Mouse (Mus musculus) heart, embryonic 10.5 days (tissue): ENCODE data around the gene Tbc1d5. TPM values are rescaled to one million over a fixed set of nuclear protein-coding genes. Genes with fewer than 3 reads are reported as not detected.

ENCODE experiments used
- DNase-seq: peaks from one replicate; pipeline ENCODE4 v3.0.0-alpha.2; 2017; ENCODE audit warnings: low spot score
- H3K27ac ChIP-seq: fragments of 300-500 bp; sonication (generic); 2 replicates; pipeline ENCODE4 v1.5.1; 2016; ENCODE audit warnings: mild to moderate bottlenecking
- H3K27me3 ChIP-seq: fragments of 300-500 bp; sonication (generic); 2 replicates; pipeline ENCODE4 v1.6.1; 2016; ENCODE audit warnings: mild to moderate bottlenecking; ENCODE audit not compliant: poor library complexity, insufficient read depth, severe bottlenecking
- H3K36me3 ChIP-seq: fragments of 300-500 bp; sonication (generic); 2 replicates; pipeline ENCODE4 v1.6.1; 2016; ENCODE audit warnings: mild to moderate bottlenecking, moderate library complexity
- H3K4me1 ChIP-seq: fragments of 300-500 bp; sonication (generic); 2 replicates; pipeline ENCODE4 v1.6.1; 2016; ENCODE audit warnings: mild to moderate bottlenecking
- H3K4me3 ChIP-seq: fragments of 300-500 bp; sonication (generic); 2 replicates; pipeline ENCODE4 v1.5.1; 2016; ENCODE audit warnings: mild to moderate bottlenecking, moderate library complexity
- H3K9me3 ChIP-seq: fragments of 300-500 bp; sonication (generic); 2 replicates; pipeline ENCODE4 v1.6.1; 2016; ENCODE audit warnings: mild to moderate bottlenecking, moderate library complexity
- WGBS: fragments of 180-500 bp; shearing (Covaris S2); methylation state at CpG from one replicate; pipeline ENCODE4 v1.1.7; 2016; 5-methylcytosine and 5-hydroxymethylcytosine counted together
- polyA plus RNA-seq: library from polyadenylated mRNA; unstranded; fragments of >200 nt; fragmentation: Nextera tagmentation; extraction: Ambion mirVana; gene quantifications from 2 replicates; pipeline ENCODE4 v1.2.1, GENCODE M21; 2016

The Tbc1d5 gene
- polyA plus RNA-seq, 1 experiment from 2014 or later = 11.0 TPM

DNA sequence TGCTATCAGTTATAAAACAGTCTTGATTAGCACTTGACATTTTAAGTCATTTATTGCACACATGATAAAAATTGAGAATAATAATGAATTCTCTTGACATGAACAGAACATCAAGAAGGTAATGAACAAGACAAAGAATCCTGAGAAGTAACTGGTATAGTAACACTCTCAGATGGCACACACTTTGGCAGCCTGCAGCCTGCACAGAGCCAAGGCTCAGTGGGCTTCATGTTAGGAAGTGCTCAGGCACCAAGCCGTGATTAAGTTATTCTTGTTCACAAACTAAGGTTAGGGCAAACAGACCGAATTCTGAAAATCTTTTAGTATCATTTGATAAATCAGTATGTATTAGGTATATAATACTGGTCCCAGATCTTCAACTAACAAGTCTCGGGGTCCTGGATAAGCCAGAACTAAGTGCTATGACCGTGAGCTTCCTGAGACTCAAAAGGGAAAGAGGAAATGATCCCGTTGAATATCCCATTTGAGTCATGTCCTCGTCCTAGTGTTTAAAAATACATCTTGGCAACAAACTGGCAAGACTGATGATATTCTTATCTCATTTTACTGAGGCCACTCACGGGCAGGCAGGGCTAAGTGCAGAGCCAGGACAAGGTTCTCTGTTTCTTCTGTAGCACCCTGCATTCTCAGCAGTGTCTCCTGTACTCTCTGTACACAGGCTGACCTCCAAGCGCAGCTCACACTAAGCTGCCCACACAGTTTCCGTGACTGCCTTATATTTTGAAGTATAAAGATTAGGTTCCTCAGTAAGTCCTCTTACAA is 425.6 kb downstream of the Tbc1d5 start:
- DNase-seq = no peak
- Histone ChIP-seq H3K36me3 (no peaks in the 10 kb centered on the region), H3K9me3 (no peaks in the 10 kb centered on the region), H3K4me3 (no peak overlapping the region), H3K4me1 (peaks cover 11% of the 10 kb centered on the region), H3K27ac (no peak overlapping the region; the same call in 1 of the 2 replicates), H3K27me3 (no peaks in the 10 kb centered on the region)
- WGBS = 40% methylated on average over 9 of the region's 9 CpGs

DNA sequence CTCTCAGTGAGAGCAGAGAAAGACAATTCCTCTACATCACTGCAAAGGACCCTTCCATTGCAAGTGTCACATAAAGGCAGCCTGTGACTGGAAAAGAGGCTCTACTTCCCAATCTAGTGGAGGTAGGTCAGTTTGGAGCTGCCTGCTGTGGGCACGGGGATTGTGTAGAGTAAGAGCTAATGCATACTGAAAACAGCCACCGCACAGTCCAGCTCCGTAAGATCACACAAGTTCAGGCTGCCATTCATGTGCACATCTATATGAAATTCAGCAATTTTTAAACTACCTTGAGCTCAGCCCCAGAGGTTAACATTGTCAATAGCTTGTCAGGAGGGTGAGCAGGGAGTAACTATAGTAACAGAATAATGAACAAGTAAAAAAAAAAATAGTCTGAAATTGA is 426.4 kb downstream of the Tbc1d5 start:
- H3K9me3 ChIP-seq = no peaks in the 10 kb centered on the region
- 94% methylated on average over 3 of the region's 3 CpGs for WGBS

DNA sequence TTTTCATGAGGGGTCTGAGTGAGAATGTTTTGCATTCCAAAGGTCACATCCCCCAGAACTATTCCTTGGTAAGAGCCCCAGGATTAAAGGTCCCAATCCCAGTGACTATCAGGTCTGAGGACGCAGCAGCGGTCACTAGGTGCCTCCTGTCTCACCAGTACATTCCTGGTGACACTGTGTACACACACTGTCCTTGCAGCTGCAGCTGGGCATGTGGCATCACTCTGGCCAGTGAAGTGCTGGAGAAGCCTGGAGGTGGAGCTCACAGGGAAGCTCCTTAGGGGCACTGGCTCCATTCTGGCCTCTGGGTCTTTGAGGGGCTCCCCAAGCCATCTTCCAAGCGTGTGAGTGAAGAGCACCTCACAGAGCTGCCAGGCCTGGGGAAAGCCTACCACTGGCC is 427.2 kb downstream of the Tbc1d5 start:
- Histone ChIP-seq H3K9me3 (no peaks in the 10 kb centered on the region), H3K36me3 (no peaks in the 10 kb centered on the region), H3K4me3 (no peak overlapping the region), H3K27ac (no peak overlapping the region), H3K4me1 (peaks cover 11% of the 10 kb centered on the region), H3K27me3 (no peaks in the 10 kb centered on the region)
- no peak for DNase-seq
- 76% methylated on average over 3 of the region's 3 CpGs for WGBS

More for the DNA sequence above, 426.4 kb downstream of the Tbc1d5 start:
- DNase-seq = no peak
- Histone ChIP-seq H3K27me3 (no peaks in the 10 kb centered on the region), H3K36me3 (no peaks in the 10 kb centered on the region), H3K4me1 (peaks cover 11% of the 10 kb centered on the region), H3K4me3 (no peak overlapping the region), H3K27ac (no peak overlapping the region)

DNA sequence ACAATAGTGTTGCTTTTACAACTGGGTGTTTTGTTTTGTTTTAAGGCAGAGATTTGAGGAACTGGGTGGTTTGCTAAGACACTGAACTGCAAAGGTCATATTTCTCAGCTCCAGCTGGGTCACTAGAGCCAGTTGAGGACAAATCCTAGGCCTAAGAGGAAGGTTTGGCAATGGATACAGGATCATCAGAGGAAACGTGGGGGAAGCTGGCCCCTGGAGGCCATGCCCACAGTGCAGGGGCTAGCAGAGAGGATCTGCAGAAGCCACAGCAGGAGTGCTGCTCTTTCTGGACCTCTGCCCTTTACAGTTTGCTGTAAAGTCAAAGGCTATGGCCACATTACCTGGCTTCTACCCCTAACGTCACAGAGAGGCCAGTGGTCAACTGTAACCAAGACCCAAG is 428.3 kb downstream of the Tbc1d5 start:
- no peak overlapping the region for H3K27ac ChIP-seq

GRCm38 (mm10) chr17:50741386-50741785 is 437.8 kb downstream of the Tbc1d5 start:
- no peak for DNase-seq
- peaks cover 16% of the 10 kb centered on the region for H3K4me1 ChIP-seq
- no peak overlapping the region for H3K4me3 ChIP-seq
- no peaks in the 10 kb centered on the region for H3K9me3 ChIP-seq
- WGBS = 47% methylated on average over 6 of the region's 6 CpGs
- no peaks in the 10 kb centered on the region for H3K36me3 ChIP-seq
- H3K27me3 ChIP-seq = no peaks in the 10 kb centered on the region
- no peak overlapping the region for H3K27ac ChIP-seq

More for the DNA sequence above, 428.3 kb downstream of the Tbc1d5 start:
- 31% methylated on average over 2 of the region's 2 CpGs for WGBS
- Histone ChIP-seq H3K9me3 (no peaks in the 10 kb centered on the region), H3K4me1 (peaks cover 11% of the 10 kb centered on the region), H3K36me3 (no peaks in the 10 kb centered on the region), H3K27me3 (no peaks in the 10 kb centered on the region), H3K4me3 (no peak overlapping the region)
- DNase-seq = no peak

DNA sequence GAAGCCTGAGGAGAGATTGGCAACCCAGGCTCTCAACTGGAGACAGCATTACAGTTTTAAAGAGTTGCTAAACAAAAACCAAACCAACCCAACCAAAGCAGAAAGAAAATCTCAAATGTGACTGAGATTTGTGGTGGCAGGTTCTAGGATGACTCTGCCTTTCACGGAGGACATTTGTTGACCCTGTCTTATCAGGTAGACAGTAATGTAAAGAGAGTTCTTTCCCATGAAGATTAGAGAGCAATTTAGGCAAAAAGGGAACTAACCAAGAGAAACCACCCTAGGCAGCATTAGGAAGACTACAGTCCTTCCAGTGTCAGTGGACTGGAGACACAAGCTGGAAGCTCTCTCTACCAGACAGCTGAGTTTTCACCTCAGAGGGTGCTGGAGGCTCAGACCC is 438.3 kb downstream of the Tbc1d5 start:
- H3K36me3 ChIP-seq = no peaks in the 10 kb centered on the region
- H3K27me3 ChIP-seq = no peaks in the 10 kb centered on the region
- H3K27ac ChIP-seq = no peak overlapping the region
- no peaks in the 10 kb centered on the region for H3K9me3 ChIP-seq
- no peak overlapping the region for H3K4me3 ChIP-seq
- peaks cover 22% of the 10 kb centered on the region for H3K4me1 ChIP-seq
- 37% methylated on average over 1 of the region's 1 CpGs for WGBS
- DNase-seq = no peak

DNA sequence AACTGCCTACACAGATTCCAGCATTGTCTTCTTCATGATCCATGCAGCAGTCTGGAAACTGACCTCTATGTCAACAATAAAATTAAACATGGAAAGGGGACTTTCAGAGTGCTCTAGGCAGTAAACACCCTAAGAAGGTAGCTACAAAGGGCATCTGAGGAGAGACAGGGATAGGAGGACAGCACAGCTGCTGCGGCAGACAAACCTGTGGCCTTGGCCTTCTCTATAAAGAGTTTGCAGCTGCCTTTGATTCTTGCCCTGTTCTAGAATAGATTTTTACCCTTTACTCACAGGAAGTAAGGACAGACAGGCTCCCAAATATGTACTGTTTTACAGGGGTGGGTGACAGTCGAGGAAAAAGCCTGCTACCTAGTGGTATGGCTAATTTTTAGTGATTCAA is 440.7 kb downstream of the Tbc1d5 start:
- no peak overlapping the region for H3K4me3 ChIP-seq
- H3K36me3 ChIP-seq = no peaks in the 10 kb centered on the region
- 85% methylated on average over 2 of the region's 2 CpGs for WGBS
- no peaks in the 10 kb centered on the region for H3K27me3 ChIP-seq
- H3K4me1 ChIP-seq = peaks cover 37% of the 10 kb centered on the region
- no peaks in the 10 kb centered on the region for H3K9me3 ChIP-seq
- DNase-seq = no peak
- H3K27ac ChIP-seq = no peak overlapping the region

DNA sequence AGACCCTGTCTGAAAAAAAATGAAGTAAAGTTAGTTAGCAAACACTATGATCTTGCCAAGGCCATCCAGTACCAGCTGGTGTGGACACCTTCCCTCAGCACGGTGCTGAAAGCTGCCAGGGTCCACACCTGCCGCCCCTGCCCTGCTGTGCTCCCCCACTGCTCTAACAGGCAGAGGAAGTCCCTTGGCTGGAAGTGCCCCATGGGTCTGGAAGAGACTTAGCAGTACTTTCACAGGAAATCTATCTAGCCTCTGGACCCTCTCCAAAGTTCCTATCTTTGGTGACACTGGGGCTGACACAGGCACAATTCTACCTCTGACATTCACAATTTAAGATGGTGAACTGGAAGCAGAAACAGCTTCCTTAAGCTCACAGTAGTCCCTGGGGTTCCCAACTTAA is 442.1 kb downstream of the Tbc1d5 start:
- H3K9me3 ChIP-seq = no peaks in the 10 kb centered on the region
- 46% methylated on average over 2 of the region's 2 CpGs for WGBS
- peaks cover 37% of the 10 kb centered on the region for H3K4me1 ChIP-seq
- no peaks in the 10 kb centered on the region for H3K36me3 ChIP-seq
- H3K4me3 ChIP-seq = no peak overlapping the region
- 0 out of 2 replicates have a peak overlapping the region, but pooled peaks have one; percentile 8 for H3K27ac ChIP-seq
- no peaks in the 10 kb centered on the region for H3K27me3 ChIP-seq
- DNase-seq = no peak

DNA sequence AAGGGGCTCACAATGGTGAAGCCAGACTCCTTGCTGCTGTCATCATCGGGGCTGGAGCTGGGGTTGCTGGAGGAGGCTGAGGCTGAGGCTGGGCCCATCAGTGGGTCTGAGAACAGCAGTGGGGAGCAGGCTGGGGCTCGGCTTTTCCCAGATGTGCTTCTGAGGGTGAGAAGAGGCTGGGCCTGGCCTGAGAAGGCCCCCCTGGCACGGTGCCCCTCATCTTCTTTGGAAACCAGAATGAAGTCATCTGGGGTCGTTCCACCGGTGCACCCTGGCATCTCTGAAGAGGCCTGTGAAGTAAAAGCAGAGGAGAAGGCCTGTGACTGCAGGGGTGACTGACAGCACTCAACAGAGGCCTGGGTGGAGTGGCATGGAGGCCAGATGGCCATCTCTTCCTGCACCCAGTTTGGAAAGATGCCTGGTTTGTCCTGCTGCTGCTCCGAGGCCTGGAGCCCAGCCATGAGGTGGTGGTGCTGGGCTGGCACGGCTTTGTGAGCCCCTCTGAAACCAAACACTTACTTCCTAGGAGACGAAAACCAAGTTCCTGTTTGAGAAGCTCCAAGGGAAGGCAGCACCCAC is 443.1 kb downstream of the Tbc1d5 start:
- H3K9me3 ChIP-seq = no peaks in the 10 kb centered on the region
- peak overlapping the region; percentile 71; the same call in 1 of the 2 replicates for H3K27ac ChIP-seq
- no peak overlapping the region for H3K4me3 ChIP-seq
- DNase-seq = no peak
- H3K36me3 ChIP-seq = no peaks in the 10 kb centered on the region
- no peaks in the 10 kb centered on the region for H3K27me3 ChIP-seq
- peaks cover 33% of the 10 kb centered on the region for H3K4me1 ChIP-seq
- WGBS = 69% methylated on average over 8 of the region's 8 CpGs

- 61% methylated on average over 4 of the region's 4 CpGs for WGBS
- DNase-seq = no peak
- H3K36me3 ChIP-seq = no peaks in the 10 kb centered on the region
- H3K4me3 ChIP-seq = no peak overlapping the region
- no peaks in the 10 kb centered on the region for H3K9me3 ChIP-seq
- H3K27me3 ChIP-seq = no peaks in the 10 kb centered on the region
- peak overlapping the region; percentile 71; the same call in 1 of the 2 replicates for H3K27ac ChIP-seq
- peaks cover 38% of the 10 kb centered on the region for H3K4me1 ChIP-seq
Observed at GRCm38 (mm10) chr17:50735382-50735954, 443.7 kb downstream of the Tbc1d5 start.

DNA sequence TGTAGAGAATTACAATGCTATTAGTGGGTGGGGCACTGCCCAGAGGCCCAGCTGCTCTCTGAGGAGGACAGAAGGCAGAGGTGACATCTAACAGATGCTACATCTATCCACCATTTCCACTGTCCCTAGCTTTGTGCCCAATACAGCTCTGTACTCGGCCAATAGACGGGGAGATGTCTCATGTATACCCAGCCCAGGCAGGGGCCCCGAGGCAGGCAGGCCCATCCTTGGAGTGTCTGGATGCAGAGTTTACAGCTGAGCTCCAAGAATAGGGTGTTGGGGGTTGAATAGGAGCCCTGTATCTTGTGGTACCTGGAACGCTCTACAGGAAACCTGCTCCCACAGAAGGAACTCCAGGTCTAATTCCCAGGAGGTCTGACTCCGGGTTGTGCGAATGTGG is 444.4 kb downstream of the Tbc1d5 start:
- H3K9me3 ChIP-seq = no peaks in the 10 kb centered on the region
- H3K4me3 ChIP-seq = no peak overlapping the region
- no peaks in the 10 kb centered on the region for H3K36me3 ChIP-seq
- 84% methylated on average over 6 of the region's 6 CpGs for WGBS
- peak overlapping the region; percentile 57 for H3K27ac ChIP-seq
- DNase-seq = no peak
- peaks cover 44% of the 10 kb centered on the region for H3K4me1 ChIP-seq
- no peaks in the 10 kb centered on the region for H3K27me3 ChIP-seq

DNA sequence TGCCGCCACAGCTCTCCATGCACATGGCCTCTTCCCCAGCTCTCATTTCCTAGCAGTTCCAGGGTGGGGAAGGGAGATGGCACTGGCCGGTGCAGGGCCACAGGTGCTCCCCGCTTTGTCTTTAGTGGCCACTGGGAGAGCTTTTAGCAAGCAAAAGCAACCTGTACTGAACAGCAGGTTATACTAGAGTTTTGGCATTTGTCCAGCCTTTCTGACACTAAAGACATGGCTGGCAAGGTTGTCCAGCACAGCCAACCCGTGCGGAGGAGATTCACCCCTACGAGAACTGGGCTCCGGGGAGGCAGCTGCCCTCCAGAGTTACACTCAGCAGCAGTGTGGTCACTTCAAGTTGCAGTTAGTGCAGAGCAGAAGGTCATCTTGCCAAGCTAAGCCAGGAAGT is 445.8 kb downstream of the Tbc1d5 start:
- no peak overlapping the region for H3K4me3 ChIP-seq
- WGBS = 86% methylated on average over 7 of the region's 7 CpGs
- H3K4me1 ChIP-seq = peaks cover 43% of the 10 kb centered on the region
- H3K9me3 ChIP-seq = no peaks in the 10 kb centered on the region
- DNase-seq = no peak
- H3K27me3 ChIP-seq = no peaks in the 10 kb centered on the region
- no peak overlapping the region for H3K27ac ChIP-seq
- no peaks in the 10 kb centered on the region for H3K36me3 ChIP-seq

DNA sequence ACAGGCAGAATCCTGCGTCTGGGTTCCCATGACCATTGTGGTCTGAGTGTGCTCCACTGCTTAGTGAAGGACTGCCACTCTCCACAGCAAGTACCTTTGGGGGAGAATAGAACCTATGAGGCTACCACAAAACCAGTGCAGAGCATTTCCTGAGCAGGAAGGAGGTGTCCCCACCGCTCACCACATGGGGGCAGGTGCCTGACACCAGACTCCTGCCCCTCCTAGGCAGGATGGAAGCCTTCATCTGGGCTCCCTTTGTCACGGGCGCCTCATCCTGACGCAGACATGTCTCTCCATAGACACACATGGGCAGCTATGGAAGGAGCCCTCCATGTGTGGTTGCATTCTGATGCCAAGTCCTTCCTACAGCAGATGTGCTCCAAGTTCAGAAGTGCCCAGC is 447.3 kb downstream of the Tbc1d5 start:
- peaks cover 42% of the 10 kb centered on the region for H3K4me1 ChIP-seq
- no peak for DNase-seq
- 86% methylated on average over 5 of the region's 5 CpGs for WGBS
- no peaks in the 10 kb centered on the region for H3K36me3 ChIP-seq
- H3K27ac ChIP-seq = no peak overlapping the region
- no peaks in the 10 kb centered on the region for H3K9me3 ChIP-seq
- no peaks in the 10 kb centered on the region for H3K27me3 ChIP-seq
- no peak overlapping the region for H3K4me3 ChIP-seq
